Mouse (Mus musculus): ENCODE results near the gene Mpzl1.

- TF ChIP-seq POLR2A (IDR thresholded peaks at IDR 0.05; ENCODE audit: extremely low read depth, insufficient read depth, low read length) (0 out of 2 replicates have a peak, but pooled peaks have one; percentile 19), CTCF (IDR thresholded peaks at IDR 0.05; ENCODE audit: extremely low read depth, insufficient read depth, low read length) (no peak)
These were observed 75.3 kb downstream of the Mpzl1 start for GRCm38 (mm10) chr1:165559073-165559472.
